Mouse (Mus musculus) spleen, adult 2 months (tissue): Measurements from ENCODE around the gene Gm973. TPM values are rescaled to one million over a fixed set of nuclear protein-coding genes. Genes with fewer than 3 reads are reported as not detected.

Experiments used
- DNase-seq, 2 experiments: peaks; one replicate each; pipeline versions ENCODE4 v3.0.0 to v3.0.0-alpha.2; 2012 to 2021; ENCODE audit warnings: low spot score in 2 of 2, low read depth in 1 of 2
- H3K27ac ChIP-seq: fragments of 200-500 bp; 2 replicates; pipeline ENCODE4 v1.5.1; 2012; ENCODE audit warnings: low read length, inconsistent platforms; ENCODE audit not compliant: insufficient read depth
- H3K27me3 ChIP-seq: fragments of 200-500 bp; 2 replicates; pipeline ENCODE4 v1.6.1; 2012; ENCODE audit warnings: mild to moderate bottlenecking, moderate library complexity, low read length, inconsistent platforms; ENCODE audit not compliant: control insufficient read depth, insufficient read depth
- H3K36me3 ChIP-seq: fragments of 200-500 bp; 2 replicates; pipeline ENCODE4 v1.6.1; 2012; ENCODE audit warnings: mild to moderate bottlenecking, low read length, inconsistent platforms; ENCODE audit not compliant: control insufficient read depth, insufficient read depth
- H3K4me1 ChIP-seq: fragments of 200-500 bp; 2 replicates; pipeline ENCODE4 v1.6.1; 2011; ENCODE audit warnings: inconsistent platforms; ENCODE audit not compliant: control insufficient read depth, insufficient read depth, insufficient read length
- H3K4me3 ChIP-seq: fragments of 200-500 bp; 2 replicates; pipeline ENCODE4 v1.5.1; 2011; ENCODE audit warnings: mild to moderate bottlenecking, inconsistent platforms; ENCODE audit not compliant: insufficient read depth, insufficient read length; ENCODE audit errors: extremely low read depth
- CTCF ChIP-seq: fragments of 200-500 bp; IDR thresholded peaks from 2 replicates; pipeline ENCODE4 v1.5.1; 2011; ENCODE audit warnings: mild to moderate bottlenecking, inconsistent platforms; ENCODE audit not compliant: insufficient read depth, insufficient read length, insufficient replicate concordance; ENCODE audit errors: extremely low read depth
- POLR2A ChIP-seq: fragments of 200-500 bp; IDR thresholded peaks from 2 replicates; pipeline ENCODE4 v1.6.1; 2011; ENCODE audit warnings: low read depth, low read length, inconsistent platforms
- WGBS: fragments of 180-500 bp; shearing (Covaris S2); methylation state at CpG from one replicate; pipeline ENCODE4 v1.1.7; 2018; 5-methylcytosine and 5-hydroxymethylcytosine counted together
- polyA plus RNA-seq: library from polyadenylated mRNA; depleted of rRNA; stranded (reverse); fragments of >200 nt; gene quantifications from 2 replicates; pipeline ENCODE4 v1.2.3, GENCODE M21; 2012

Gene Gm973
- polyA plus RNA-seq, 1 experiment, result not detected

- no peaks in the 10 kb centered on the region for H3K36me3 ChIP-seq
- no peak overlapping the region for H3K4me3 ChIP-seq
- H3K27ac ChIP-seq, result no peak overlapping the region
- no peaks in the 10 kb centered on the region for H3K4me1 ChIP-seq
- TF ChIP-seq CTCF (no peak), POLR2A (no peak)
- 83% methylated on average over 11 of the region's 11 CpGs for WGBS
- DNase-seq, result no peak
- H3K27me3 ChIP-seq, result no peaks in the 10 kb centered on the region
Measured at GRCm38 (mm10) chr1:59603893-59604292, 87.8 kb downstream of the Gm973 start.

- no peak for DNase-seq
- H3K36me3 ChIP-seq, result no peaks in the 10 kb centered on the region
- H3K27ac ChIP-seq, result no peak overlapping the region
- H3K27me3 ChIP-seq, result no peaks in the 10 kb centered on the region
- WGBS, result 96% methylated on average over 13 of the region's 13 CpGs
- H3K4me3 ChIP-seq, result no peak overlapping the region
- no peaks in the 10 kb centered on the region for H3K4me1 ChIP-seq
- TF ChIP-seq POLR2A (no peak), CTCF (no peak)
Measured at GRCm38 (mm10) chr1:59606479-59606878, 90.4 kb downstream of the Gm973 start.

GRCm38 (mm10) chr1:59607071-59607470, 91.0 kb downstream of the Gm973 start:
- no peaks in the 10 kb centered on the region for H3K36me3 ChIP-seq
- no peaks in the 10 kb centered on the region for H3K27me3 ChIP-seq
- no peaks in the 10 kb centered on the region for H3K4me1 ChIP-seq
- no peak for DNase-seq
- no peak overlapping the region for H3K27ac ChIP-seq
- no peak for TF ChIP-seq POLR2A
- TF ChIP-seq CTCF, result no peak
- H3K4me3 ChIP-seq, result no peak overlapping the region
- 87% methylated on average over 7 of the region's 7 CpGs for WGBS

GRCm38 (mm10) chr1:59608125-59608762, 92.2 kb downstream of the Gm973 start:
- Histone ChIP-seq H3K4me3 (no peak overlapping the region; the same call in 1 of the 2 replicates), H3K4me1 (no peaks in the 10 kb centered on the region), H3K36me3 (no peaks in the 10 kb centered on the region), H3K27me3 (no peaks in the 10 kb centered on the region), H3K27ac (peak overlapping the region; percentile 80)
- TF ChIP-seq CTCF, result no peak
- TF ChIP-seq POLR2A, result no peak
- 78% methylated on average over 7 of the region's 7 CpGs for WGBS
- peak in 1 of 2 experiments; percentile 23 for DNase-seq

GRCm38 (mm10) chr1:59608920-59609319, 92.9 kb downstream of the Gm973 start:
- no peak overlapping the region for H3K4me3 ChIP-seq
- H3K27ac ChIP-seq, result peak overlapping the region; percentile 11; the same call in 1 of the 2 replicates
- no peaks in the 10 kb centered on the region for H3K27me3 ChIP-seq
- TF ChIP-seq POLR2A (no peak), CTCF (peak; percentile 12; the same call in 1 of the 2 replicates)
- H3K36me3 ChIP-seq, result no peaks in the 10 kb centered on the region
- 74% methylated on average over 5 of the region's 5 CpGs for WGBS
- H3K4me1 ChIP-seq, result no peaks in the 10 kb centered on the region
- DNase-seq, result no peak

GRCm38 (mm10) chr1:59609458-59609857, 93.4 kb downstream of the Gm973 start:
- no peaks in the 10 kb centered on the region for H3K4me1 ChIP-seq
- no peaks in the 10 kb centered on the region for H3K27me3 ChIP-seq
- no peak overlapping the region for H3K4me3 ChIP-seq
- H3K36me3 ChIP-seq, result no peaks in the 10 kb centered on the region
- WGBS, result 95% methylated on average over 4 of the region's 4 CpGs
- no peak overlapping the region for H3K27ac ChIP-seq
- no peak for DNase-seq
- TF ChIP-seq POLR2A (no peak), CTCF (peak; percentile 8; the same call in 1 of the 2 replicates)

GRCm38 (mm10) chr1:59609896-59610295, 93.8 kb downstream of the Gm973 start:
- TF ChIP-seq CTCF, result no peak
- no peak for TF ChIP-seq POLR2A
- no peaks in the 10 kb centered on the region for H3K4me1 ChIP-seq
- H3K36me3 ChIP-seq, result no peaks in the 10 kb centered on the region
- H3K27ac ChIP-seq, result no peak overlapping the region
- H3K4me3 ChIP-seq, result no peak overlapping the region
- no peak for DNase-seq
- H3K27me3 ChIP-seq, result no peaks in the 10 kb centered on the region
- WGBS, result 84% methylated on average over 10 of the region's 10 CpGs
